Mouse (Mus musculus) stomach, postnatal 0 days (tissue): ENCODE data around the gene Lmod1.

Experiments used
- CTCF ChIP-seq: IDR thresholded peaks from 2 replicates; pipeline ENCODE4 v1.5.1; 2016; ENCODE audit warnings: antibody characterized with exemption, low read depth, mild to moderate bottlenecking, moderate library complexity
- EP300 ChIP-seq: optimal IDR thresholded peaks from 2 replicates; pipeline ENCODE3; 2016; ENCODE audit warnings: antibody characterized with exemption

- TF ChIP-seq CTCF = no peak
- no peak for TF ChIP-seq EP300
These were observed 33.7 kb upstream of the Lmod1 start for GRCm38 (mm10) chr1:135290908-135291307.
